Mouse (Mus musculus) erythroblast, adult 5-6 weeks (primary cell): ENCODE data around the gene Hecw2. TPM values are rescaled to one million over a fixed set of nuclear protein-coding genes. Genes with fewer than 3 reads are reported as not detected.

Experiments
- ATAC-seq: replicated peaks from 2 replicates; pipeline ENCODE4 v1.8.0; 2016; ENCODE audit warnings: moderate number of reproducible peaks, mild to moderate bottlenecking, moderate TSS enrichment, inconsistent platforms; ENCODE audit not compliant: poor library complexity, low FRiP score, severe bottlenecking
- total RNA-seq, 2 experiments: library from RNA; stranded (forward) in 1 of 2; stranded (reverse) in 1 of 2; fragments of 150-400 nt in 1 of 2; fragments of 200-764, 138-1000 nt in 1 of 2; gene quantifications; 2 replicates each; pipeline versions ENCODE4 v1.2.3 to v1.2.4; 2015 to 2017; ENCODE audit warnings: low replicate concordance in 2 of 2

Hecw2 gene
- total RNA-seq (2015; ENCODE audit: low replicate concordance) (0.42 TPM in 1 of 2 replicates, not detected in the other), total RNA-seq (2017; ENCODE audit: low replicate concordance) (0.09 TPM in 1 of 2 replicates, not detected in the other)

- ATAC-seq, result no peak
Observed at GRCm38 (mm10) chr1:54194954-54195305, at the start of gene Hecw2. TSS of gene Hecw2 (minus strand) at chr1:54195168.

DNA sequence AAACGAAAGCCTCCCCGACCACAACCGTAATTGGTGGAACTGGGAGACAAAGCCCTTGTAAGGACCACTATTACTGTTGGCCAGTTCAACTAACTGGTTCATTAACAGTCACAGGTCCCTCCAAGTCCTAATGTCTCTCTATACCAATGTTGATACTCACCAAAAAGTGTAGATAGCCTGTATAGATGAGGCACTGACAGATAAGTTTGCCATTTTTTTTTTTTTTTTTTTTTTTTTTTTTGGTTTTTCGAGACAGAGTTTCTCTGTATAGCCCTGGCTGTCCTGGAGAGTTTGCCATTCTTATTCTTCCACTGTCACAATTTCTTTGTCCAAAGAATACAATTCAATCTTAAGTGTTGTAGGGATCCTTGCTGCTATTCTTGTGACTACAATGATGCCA lies 47.8 kb upstream of the Hecw2 start:
- no peak for ATAC-seq

DNA sequence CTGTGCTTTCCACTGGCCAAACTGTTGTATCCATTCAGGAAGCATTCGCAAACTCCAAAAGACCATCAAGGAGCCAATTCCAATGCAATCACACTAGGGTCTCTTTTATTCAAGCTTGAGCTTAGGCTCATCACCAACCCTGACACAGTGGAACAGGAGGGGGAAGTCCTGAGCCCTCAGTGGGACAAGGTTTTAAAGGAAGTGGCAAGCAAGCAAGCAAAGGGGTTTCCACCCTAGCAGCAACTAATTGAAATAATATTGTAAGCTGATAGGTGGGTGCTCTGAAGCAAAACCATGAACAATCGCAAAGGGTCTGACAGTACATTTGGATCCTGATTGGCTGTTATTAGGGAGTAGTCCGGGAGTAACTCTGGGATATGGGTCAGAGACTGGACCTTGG lies 25.3 kb upstream of the Hecw2 start:
- no peak for ATAC-seq

DNA sequence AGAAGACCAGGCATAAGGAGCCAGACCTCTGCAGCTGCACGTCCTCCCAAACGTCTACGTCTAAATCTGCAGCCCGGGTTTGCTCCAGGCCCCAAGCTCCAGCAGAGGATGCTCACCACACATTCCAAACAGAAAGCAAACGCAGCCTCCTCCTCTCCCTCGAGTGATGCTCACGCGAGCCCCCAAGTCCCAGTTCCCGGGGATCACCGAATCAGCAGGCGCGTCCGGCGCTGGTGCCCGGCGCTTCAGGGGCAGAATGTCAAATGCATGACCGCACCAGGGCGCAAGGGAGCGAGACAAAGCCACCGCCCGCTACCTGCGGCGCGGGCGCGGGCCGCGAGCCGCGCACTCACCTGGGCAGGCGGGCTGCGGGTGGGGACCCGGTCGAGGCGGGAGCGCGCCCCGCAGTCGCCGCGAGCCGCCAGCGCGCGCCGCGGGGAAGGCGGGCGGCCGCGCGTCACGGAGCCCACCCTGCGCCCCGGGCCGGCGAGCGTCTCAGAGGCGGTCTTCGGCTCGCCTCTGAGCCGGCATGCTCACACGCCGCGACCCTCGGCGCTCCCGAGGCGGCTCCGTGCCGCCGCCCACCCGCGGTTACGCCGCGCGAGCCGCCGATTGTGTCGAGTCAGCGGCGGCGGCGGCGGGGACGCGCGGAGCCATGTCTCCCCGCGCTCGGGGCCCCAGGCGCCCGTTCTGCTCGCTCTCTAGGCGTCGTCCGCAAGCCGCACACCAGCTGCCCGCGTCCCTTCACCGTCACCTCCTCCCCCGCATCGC lies 600 bp downstream of the Hecw2 start:
- no peak for ATAC-seq

GRCm38 (mm10) chr1:54193191-54193770 lies 1.7 kb downstream of the Hecw2 start:
- no peak for ATAC-seq

- no peak for ATAC-seq
Observed at GRCm38 (mm10) chr1:54187579-54187978, 7.4 kb downstream of the Hecw2 start.

DNA sequence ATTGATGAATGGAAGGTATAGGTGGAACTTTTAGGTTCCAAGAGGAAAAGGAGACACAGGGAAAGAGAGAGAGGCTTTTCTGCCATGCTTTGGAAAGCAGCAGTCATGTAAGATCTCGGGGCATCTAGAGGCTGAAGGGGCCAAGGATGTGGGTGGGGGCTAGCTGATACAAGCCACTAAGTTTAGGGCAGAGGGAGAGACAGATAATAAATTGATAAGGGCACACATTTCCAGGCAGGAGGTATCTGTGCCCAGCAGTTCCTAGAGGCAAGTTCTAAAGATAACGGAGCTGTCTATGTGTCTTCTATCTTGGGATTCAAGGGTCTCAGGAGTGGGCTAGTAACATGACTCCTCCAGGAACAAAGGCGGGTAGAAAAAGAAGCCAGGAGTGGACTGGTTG lies 8.6 kb downstream of the Hecw2 start:
- ATAC-seq, result no peak

DNA sequence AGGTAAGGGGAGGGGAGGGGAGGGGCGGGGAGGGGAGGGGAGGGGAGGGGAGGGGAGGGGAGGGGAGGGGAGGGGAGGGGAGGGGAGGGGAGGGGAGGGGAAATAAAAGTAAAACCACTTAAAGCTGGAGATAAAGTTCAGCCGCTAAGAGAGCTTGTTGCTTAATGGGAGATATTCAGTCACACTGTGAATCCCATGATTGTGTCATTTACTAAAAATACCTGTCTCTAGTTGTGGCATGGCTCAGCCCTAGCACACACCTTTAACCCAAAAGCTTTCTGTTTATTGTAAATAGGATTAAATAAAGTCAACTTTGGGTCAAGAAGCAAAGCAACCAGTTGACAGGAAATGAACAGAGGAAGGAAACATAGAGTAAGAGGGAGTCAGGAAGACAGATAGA lies 14.3 kb downstream of the Hecw2 start:
- no peak for ATAC-seq

- no peak for ATAC-seq
Observed at GRCm38 (mm10) chr1:54179179-54179578, 15.8 kb downstream of the Hecw2 start.

DNA sequence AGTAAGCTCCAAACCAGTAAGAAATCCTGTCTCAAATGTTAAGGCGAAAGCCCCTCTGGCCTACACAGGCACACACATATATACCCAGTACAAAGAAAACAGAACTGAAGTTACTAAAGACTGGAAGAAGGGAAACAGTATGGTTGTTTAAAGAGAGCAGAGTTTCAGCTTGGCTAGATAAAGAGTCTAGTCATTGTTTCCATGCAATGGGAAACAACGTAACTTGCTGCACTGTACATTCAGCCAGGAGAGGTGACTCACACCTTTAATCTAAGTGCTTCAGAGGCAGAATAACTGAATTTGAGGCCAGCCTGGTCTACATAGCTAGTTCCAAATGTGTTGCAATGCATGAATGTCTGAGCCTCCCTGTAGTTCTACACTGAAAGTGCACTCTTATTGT lies 18.4 kb downstream of the Hecw2 start:
- ATAC-seq, result no peak

DNA sequence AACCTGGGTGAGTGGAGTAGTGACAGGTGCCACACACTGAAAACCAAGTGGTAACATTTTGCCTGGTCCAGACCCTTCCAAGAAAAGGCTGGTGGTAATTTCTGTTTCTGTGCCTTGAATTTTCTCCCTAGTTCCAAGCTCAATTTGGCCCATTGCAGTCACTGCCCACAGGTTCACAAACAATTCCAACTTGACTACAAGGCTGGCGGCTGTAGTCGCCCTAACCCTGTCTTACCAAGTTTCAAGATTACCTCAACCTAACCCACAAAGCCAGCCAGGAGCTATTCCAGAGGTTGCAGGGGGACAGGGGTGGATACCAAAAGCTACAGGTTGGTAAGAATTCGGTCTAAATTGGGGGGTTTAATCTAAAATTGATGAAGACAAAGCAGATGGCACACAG lies 27.0 kb downstream of the Hecw2 start:
- no peak for ATAC-seq

- no peak for ATAC-seq
Observed at GRCm38 (mm10) chr1:54159531-54159930, 35.4 kb downstream of the Hecw2 start.

DNA sequence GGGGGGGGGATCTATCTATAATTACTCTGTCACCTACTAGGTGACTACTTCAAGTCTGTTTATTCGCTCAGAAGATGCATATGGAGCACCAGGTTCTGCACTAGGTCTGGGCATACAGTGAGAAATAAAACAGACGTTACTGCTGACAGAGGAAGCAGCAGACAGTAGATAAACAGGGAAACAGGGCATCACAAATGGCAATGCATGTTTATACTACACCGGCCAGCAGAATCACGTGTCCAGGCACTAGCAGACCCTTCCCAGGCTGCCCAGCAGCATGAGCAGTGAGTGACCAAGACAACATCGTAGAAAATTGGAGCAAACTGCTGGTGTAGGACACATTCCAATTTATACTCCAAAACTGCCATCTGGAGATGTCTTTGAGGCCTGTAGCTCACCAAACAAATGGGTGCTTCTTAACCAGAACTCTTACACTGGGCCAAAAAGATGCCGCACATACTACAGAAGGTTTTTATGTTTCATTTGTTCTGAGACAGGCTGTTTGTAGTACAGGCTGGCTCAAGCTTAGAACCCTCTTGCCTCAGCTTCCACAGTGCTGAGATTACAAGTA lies 41.7 kb downstream of the Hecw2 start:
- no peak for ATAC-seq

GRCm38 (mm10) chr1:54145106-54145505 lies 49.9 kb downstream of the Hecw2 start:
- no peak for ATAC-seq

DNA sequence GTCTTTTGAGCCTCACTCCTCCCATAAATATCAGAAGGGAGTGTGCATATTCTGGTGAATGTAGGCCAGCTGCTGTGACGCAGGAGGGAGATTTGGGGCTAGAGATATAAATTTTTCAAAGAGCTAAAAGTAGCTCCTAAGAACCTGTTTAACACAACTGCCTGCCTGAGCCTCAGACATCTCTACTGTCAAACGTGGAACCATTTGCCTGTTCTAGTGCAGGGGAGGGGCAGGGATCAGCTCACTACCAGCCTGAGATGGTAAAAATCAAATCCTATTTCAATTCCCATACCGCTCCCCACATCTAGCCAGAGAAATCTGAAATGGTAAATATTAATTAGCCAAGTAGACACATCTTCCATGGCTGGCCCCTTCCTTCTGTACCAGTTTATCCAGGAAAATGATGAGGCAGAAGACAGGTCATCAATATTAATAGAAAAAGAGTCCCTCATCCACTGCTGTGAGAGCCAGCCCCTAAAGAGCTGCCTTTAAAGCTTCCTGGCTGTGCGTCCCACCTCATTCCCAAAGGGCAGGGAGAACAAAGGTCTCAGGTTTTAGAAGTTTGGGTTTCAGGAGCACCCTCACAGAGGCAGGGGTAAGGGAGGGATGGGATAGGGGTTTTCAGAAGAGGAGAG lies 61.0 kb downstream of the Hecw2 start:
- no peak for ATAC-seq

GRCm38 (mm10) chr1:54128714-54129431 lies 66.1 kb downstream of the Hecw2 start:
- ATAC-seq, result no peak

- no peak for ATAC-seq
Observed at GRCm38 (mm10) chr1:54126991-54127742, 67.8 kb downstream of the Hecw2 start.

DNA sequence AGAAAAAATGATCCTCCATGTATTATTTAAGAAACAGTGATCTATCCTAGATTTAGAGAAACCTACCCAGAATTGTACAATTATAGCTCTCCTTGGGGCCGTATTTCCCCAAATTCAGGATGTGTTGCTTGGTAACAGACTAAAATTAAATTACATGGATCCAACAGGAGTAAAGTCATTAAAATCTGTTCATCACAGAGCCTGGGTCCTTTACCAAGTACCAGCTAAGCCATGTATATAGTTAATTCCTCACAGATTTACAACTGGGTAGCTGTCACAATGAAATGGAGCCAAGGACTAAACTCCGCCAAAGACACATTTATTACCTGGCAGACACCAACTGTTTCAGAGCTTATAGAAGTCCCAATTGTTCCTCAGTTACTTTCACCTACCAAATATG lies 72.4 kb downstream of the Hecw2 start:
- ATAC-seq, result no peak

GRCm38 (mm10) chr1:54121071-54121730 lies 73.8 kb downstream of the Hecw2 start:
- ATAC-seq, result no peak
